Mouse (Mus musculus): Measurements from ENCODE around the gene Lrig2.

Lrig2 gene

DNA sequence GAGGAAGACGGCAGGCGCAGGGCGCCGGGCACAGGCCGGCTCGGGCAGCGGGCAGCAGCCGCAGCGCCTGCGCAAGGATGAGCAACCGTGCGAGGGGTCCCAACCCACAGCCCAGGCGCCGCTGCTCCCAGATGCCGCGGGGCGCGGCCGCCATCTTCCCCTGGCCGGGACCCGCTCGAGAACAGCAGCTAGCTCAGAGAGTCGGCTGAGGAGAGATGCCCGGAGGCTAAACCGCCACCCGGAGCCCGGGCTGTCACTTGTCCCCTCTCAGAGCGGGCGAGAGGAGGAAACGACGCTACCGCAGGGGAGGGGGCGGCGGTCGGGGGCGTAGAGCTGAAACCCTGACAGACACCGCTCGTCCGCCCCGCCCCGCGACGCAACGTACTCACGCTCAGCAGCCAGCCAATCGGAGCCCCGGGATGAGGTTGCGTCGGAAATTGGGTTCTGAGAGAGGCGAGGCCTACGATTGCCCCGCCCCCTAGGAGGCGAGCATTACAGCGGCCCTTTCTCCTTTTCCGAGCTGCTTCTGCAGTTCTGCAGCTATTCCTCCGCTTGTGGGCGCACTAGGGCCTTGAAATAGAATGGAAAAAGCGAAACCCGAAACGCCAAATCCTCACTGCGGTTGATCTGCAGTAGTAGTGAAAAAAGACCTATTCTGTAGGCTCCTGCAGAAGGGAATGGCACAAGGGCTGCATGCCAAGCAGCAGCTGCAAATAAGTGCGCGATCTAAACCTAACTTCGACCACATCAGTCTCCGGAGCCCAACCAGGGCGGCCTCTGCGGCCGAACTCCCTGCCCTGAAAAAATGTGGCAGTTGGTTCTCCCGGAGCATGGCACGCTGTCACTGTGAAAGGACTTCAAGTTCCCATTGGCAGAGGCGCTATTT lies at the start of gene Lrig2:
Lrig2 (minus strand) TSS at position 381 of the 886 bp plus-strand sequence.
- peak; percentile 98 to 100 for DNase-seq (ENCODE audit: low spot score in 2 of 2)

DNA sequence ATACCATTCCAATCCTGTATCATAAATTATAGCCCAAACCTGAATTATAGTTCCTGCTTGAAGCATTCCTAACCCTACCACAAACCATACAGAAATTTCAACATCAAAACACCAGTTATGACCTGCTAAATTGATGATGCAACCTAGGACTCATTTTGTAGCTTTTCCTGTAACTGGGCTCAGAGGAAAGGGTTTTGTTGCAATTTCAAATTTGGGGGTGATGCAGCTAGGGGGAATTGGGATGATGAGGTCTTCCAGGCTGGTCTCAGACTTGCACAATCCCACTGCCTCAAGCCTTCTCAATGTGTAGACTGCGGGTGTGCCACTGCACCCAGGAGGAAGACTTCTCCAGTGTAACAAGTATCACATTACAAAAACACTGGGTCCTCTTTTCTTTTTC lies 44.9 kb upstream of the Lrig2 start:
- no peak for DNase-seq (ENCODE audit: low spot score in 2 of 2)

DNA sequence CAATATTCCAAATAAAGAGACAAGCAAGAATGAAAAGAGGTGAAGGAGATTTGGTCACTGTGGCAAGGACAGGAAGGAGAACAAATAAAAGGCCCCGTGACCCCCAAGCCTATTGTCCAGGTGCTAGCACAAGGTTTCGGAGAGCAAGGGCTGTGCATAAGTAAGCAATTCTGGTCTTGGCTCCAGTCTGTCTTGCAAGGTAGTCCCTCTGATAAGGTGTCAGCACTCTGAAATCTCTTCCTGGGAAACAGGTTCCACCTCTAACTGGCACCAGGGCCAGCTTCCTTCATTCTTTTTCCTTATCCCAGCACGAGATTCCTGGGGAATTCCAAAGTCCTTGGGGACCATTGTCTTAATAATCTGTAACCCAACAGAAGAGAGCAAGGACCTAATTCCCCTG lies 38.9 kb upstream of the Lrig2 start:
- DNase-seq (ENCODE audit: low spot score in 2 of 2): no peak

- no peak for DNase-seq (ENCODE audit: low spot score in 2 of 2)
Measured at GRCm38 (mm10) chr3:104548367-104549087, 36.8 kb upstream of the Lrig2 start.

DNA sequence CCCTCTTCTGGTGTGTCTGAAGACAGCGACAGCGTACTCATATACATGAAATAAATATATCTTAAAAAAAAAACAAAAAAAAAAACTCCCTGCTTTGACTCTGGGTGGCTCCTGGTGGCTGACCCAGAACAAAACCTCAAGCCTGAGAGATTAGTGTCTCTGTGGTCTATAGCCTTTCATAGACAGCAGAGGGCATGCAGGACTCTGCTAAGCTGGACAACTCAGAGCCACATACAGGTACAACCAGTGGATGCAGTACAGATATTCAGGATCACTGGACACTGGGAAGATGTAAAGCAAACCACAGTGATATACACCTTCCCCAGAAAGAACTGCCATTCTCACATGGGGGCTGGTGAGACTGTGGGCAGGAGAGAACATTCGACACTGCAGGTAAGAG lies 32.1 kb upstream of the Lrig2 start:
- DNase-seq (ENCODE audit: low spot score in 2 of 2): no peak

DNA sequence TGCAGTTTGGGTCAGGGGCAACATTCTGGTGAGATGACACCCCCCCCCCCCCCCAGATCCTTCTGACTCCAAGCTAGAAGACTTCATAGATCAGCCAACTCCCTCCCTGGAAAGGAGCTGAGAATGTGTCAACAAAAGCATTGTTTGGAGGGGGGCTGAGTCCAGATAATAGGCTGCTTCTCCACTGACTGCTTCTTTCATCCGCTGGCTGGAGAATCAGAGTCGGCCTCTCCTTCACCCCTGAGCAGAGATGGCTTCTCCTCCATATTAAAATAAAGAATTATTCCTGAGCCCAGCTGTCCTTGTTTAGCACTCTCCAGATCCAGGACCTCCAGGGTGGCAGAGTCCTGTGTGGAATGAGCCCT lies 30.3 kb upstream of the Lrig2 start:
- DNase-seq (ENCODE audit: low spot score in 2 of 2): no peak

DNA sequence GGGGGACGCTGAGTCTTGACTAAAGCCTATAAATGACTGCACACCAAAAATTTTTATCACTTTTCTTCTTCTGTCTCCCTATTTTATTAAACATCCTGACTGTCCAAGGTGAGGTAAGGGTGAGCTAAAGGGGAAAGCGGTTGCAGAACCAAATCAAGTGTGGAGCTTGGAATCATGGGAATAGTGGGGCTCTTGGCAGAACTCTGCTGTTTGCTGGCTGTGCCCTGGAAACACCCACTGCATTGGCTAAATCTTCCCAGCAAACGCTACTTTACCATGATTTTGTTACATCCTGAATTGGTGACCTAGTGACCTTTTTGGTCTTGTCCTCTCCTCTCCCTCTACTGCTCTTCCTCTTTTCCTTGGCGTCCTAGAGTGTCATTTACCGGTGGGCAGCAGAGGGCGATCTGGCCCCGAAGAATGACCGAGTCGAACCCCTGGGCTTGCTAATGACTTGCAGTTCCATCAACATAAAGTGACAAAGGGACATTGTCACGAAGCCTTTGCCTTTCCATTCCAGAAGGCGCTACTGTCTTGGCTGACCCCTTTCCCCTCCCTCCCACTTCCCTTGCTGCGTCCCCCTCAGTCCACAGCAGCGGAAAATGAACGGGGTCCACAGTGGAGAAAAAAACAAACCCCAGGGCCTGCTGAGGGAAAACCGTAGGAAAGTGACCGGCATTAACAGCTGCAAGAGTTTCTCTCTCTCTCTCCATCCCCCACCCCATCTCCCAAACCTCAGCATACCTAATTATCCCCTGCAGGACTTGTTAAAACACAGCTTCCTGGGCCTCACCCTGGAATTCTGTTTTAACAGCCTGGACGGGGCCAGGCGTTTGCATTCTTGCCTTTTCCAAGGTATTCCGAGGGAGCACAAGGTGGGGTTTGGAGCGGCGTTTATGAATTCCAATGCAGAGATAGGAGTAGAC lies 29.7 kb upstream of the Lrig2 start:
- DNase-seq (ENCODE audit: low spot score in 2 of 2): peak; percentile 30 to 78

DNA sequence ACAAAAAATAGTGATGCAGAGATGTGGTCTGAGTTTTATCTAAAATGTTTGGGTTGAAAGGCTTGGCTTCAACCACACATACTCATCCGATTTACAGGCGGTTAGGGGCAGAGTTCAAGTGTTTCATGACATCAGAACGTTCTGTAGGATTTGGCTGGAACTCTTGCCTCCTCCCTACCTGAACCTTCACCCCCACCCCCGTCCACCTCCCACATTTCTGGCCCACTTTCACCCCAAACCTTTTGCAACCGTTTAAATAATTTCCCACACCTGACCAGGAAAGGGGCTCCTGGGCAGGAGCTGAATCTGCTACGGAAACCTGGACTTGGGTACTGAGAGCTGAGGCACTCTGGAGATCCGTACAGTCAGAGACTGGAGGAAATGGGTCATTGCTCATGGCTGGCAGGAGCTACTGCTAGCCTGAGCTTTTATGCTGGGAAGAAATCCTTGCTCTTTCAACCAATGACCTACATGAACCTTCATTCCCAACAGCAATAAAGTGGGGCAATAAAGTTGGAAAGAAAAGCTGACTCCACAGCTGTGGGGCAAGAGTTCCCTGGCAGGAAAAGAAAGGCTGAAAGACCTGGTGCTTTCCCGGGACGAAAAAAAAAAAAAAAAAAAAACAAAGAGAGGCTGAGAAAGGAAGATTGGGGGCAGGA lies 28.9 kb upstream of the Lrig2 start:
- DNase-seq (ENCODE audit: low spot score in 2 of 2): no peak

DNA sequence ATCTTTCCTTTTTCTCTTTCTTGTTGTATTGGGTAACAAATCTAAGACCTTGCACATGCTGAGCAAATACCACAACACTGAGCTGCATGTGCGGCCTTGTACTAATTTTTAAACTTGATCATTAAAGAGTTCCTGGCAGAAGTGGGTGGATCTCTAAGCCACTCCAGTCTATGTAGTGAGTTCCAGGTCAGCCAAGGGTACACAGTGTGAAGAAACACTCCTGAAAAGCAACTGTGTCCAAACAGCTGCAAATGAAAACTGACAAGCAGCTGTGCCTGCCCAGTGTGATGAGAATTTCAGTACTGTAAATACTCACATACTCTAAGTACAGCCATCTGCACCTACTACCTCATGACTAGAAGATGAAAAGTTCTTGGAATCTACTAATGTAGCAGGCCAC lies 21.5 kb upstream of the Lrig2 start:
- no peak for DNase-seq (ENCODE audit: low spot score in 2 of 2)

GRCm38 (mm10) chr3:104526115-104526882 lies 14.6 kb upstream of the Lrig2 start:
- DNase-seq (ENCODE audit: low spot score in 2 of 2): no peak

DNA sequence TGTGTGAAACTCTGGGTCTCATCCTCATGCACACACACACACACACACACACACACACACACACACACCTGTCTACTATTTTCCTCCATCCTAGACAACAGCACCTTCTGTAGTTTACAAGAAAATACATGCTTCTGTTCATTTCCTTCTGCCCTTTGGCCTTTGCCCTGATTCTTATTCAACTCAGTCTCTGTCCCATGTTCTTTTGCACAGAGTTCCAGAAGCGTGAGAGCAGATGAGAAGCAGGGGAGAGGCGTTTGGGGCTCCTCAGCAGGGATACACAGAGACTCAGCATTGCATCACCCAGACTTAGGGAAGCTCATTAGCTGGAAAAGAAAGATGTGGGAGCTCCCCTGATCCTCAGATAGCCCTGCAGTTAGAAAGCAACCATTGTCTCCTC lies 13.8 kb upstream of the Lrig2 start:
- no peak for DNase-seq (ENCODE audit: low spot score in 2 of 2)

GRCm38 (mm10) chr3:104525029-104525428 lies 13.3 kb upstream of the Lrig2 start:
- DNase-seq (ENCODE audit: low spot score in 2 of 2): no peak

DNA sequence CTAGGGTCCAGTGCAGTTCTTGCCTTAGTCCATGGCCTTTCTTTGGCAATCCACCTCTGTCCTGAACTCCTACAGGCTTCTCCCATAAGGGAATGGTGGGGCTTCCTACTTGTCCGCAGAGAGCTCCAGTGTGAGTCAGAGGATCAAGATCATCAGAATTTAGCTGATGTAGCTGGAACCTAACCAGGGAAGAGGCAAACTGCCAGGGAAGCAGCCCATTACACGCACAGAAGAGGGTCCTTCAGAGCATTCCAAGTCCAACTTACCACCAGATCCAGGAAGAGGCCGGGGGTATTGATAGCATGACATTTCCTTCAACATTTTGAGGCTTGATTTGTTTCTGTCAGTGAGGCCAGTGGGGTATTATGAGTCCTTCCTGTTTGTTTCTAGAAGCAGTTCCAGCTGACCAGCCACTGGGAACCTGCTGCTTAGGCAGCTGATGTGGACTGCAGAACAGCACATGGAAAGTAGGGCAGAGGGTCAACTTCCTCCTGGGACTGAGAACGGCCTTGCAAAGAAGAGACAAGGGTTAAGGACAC lies 11.7 kb upstream of the Lrig2 start:
- no peak for DNase-seq (ENCODE audit: low spot score in 2 of 2)

DNA sequence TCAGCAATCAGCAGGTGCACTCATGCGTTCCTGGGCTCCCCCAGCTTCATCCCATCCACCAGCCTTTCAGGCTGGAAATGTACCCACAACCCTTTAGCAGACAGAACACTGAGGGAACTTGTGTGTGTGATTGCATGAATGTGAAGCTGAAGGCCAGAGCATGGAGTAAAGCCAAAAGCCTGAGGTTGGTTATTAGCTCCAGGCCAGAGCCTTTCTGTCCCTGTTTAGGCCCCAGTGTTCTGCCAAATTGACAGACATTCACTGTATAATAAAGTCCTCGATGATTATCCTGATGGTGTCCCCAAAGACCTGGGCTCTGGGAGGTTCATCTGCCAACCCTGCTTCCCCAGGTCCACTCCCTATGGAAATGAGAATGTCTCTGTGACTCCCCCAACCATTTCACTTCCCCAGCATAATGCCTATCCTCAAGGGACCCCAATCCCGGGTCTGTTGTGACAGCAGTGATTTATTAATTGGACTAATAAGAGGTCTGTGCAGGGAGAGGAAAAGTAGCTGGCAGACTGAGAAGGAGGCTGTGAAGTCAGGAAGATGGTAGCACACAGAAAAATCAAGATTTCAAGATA lies 9.7 kb upstream of the Lrig2 start:
- no peak for DNase-seq (ENCODE audit: low spot score in 2 of 2)

- DNase-seq (ENCODE audit: low spot score in 2 of 2): no peak
Measured at GRCm38 (mm10) chr3:104520471-104520870, 8.8 kb upstream of the Lrig2 start.

- DNase-seq (ENCODE audit: low spot score in 2 of 2): no peak
Measured at GRCm38 (mm10) chr3:104518931-104519330, 7.2 kb upstream of the Lrig2 start.

DNA sequence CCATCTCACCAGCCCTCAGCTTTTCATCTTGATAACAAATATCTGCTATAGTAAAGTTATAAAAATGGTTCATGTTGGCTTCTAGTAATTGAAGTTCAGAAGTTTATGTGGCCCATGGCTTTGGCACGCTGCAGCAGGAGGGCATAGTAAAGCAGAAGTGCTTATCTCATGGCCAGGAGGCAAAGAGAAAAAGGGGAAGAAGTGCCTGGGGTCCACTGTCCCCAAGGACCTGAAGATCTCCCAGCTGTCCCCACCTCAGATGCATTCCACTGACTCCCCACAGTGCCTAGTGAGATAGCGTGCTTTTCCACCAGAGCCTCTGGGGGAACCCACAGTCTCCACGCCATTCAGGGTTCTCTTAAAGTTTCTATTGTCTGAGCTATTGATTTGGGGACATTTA lies 6.7 kb upstream of the Lrig2 start:
- no peak for DNase-seq (ENCODE audit: low spot score in 2 of 2)

DNA sequence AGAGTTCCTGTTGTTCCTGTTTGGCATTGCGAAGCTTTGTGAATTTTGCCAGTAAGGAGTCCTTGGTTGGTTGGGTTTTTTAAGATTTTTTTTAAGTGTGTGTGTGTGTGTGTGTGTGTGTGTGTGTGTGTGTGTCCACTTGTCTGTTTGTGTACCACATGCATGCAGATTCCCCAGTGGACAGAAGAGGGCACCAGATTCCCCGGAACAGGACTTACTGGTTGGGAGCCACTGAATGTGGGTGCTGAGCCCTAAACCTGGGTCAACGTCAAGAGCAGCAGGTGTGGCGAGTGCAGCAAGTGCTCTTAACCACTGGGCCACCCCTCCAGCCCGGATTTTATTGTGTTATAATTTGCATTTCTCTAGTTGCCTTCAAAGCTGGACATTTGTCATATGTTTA lies 5.4 kb upstream of the Lrig2 start:
- DNase-seq (ENCODE audit: low spot score in 2 of 2): no peak

DNA sequence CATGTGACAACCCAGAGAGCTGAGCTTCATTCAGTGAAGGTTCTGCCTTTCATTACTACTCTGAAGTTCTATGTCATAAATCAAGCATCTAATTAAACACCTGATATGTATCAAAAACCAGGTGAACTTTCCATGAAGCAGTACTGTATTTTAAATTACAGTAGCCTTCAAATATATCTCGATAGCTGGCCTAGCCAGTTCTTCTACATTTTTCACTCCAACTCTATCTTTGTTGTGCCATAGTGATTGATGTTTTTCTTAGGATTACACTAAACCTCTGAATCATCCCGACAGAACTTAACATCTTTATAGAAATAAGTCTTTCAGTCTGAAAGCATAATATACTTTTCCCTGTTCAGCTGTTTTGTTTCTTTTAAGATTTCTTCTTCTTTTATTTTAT lies 2.8 kb upstream of the Lrig2 start:
- DNase-seq (ENCODE audit: low spot score in 2 of 2): no peak

DNA sequence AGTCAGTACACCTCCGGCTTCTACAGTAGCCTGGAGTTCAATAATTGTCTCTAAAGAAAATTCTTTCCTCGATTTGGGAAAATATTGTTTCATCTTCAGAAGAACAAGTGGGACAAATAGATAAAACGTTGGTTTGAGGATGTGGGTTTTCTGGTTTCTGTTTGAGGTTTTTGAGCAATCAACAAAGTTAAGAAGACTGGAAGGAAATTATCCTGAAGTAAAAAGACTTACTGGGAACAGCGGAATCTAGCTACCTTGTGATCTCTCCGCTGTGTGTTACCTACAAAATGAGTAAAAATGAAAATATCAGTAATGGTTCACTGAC lies 668 bp upstream of the Lrig2 start:
- DNase-seq (ENCODE audit: low spot score in 2 of 2): no peak
